Mouse (Mus musculus) ES-Bruce4 (cell line): ENCODE results near the gene Tra2a. TPM values are rescaled to one million over a fixed set of nuclear protein-coding genes. Genes with fewer than 3 reads are reported as not detected.
A peak's percentile ranks its signal among the peaks of the same experiment; 100 is the strongest.

Experiments
- H3K27ac ChIP-seq: 2 replicates; pipeline ENCODE4 v1.5.1; 2012; ENCODE audit warnings: low read length, inconsistent platforms; ENCODE audit not compliant: insufficient read depth
- H3K27me3 ChIP-seq: 2 replicates; pipeline ENCODE4 v1.6.1; 2012; ENCODE audit warnings: mild to moderate bottlenecking, low read length, inconsistent platforms; ENCODE audit not compliant: control insufficient read depth, poor library complexity, insufficient read depth, severe bottlenecking
- H3K36me3 ChIP-seq: 2 replicates; pipeline ENCODE4 v1.6.1; 2012; ENCODE audit warnings: inconsistent platforms, mild to moderate bottlenecking, low read length, moderate library complexity; ENCODE audit not compliant: control insufficient read depth, poor library complexity, insufficient read depth, severe bottlenecking
- H3K4me1 ChIP-seq: one replicate; pipeline ENCODE4 v1.8.1; 2011; ENCODE audit warnings: low read length; ENCODE audit not compliant: control insufficient read depth, insufficient read depth
- H3K4me3 ChIP-seq: 2 replicates; pipeline ENCODE4 v1.5.1; 2011; ENCODE audit warnings: low read depth, mild to moderate bottlenecking, low read length
- H3K9ac ChIP-seq: 2 replicates; pipeline ENCODE4 v1.6.1; 2012; ENCODE audit warnings: low read depth, mild to moderate bottlenecking, inconsistent platforms; ENCODE audit not compliant: poor library complexity, severe bottlenecking
- H3K9me3 ChIP-seq: replicated peaks from 2 replicates; pipeline ENCODE4 v1.6.1; 2012; ENCODE audit warnings: mild to moderate bottlenecking, low read length, inconsistent platforms; ENCODE audit not compliant: control insufficient read depth, poor library complexity, insufficient read depth, severe bottlenecking
- CTCF ChIP-seq: IDR thresholded peaks from one replicate; pipeline ENCODE4 v1.8.1; 2011; ENCODE audit warnings: low read depth, low read length
- EP300 ChIP-seq: IDR thresholded peaks from 2 replicates; pipeline ENCODE4 v1.6.1; 2011; ENCODE audit warnings: low read depth, low read length; ENCODE audit not compliant: insufficient read depth
- POLR2A ChIP-seq: IDR thresholded peaks from one replicate; pipeline ENCODE4 v1.8.1; 2011; ENCODE audit warnings: low read length; ENCODE audit not compliant: insufficient read depth
- polyA plus RNA-seq: library from polyadenylated mRNA; stranded (reverse); fragments of >200 nt; gene quantifications from 2 replicates; pipeline ENCODE4 v1.2.4, GENCODE M21; 2011; ENCODE audit warnings: low read depth; ENCODE audit not compliant: missing spikeins, insufficient read depth, insufficient read length

Gene Tra2a
- polyA plus RNA-seq, 1 experiment: 328 TPM

DNA sequence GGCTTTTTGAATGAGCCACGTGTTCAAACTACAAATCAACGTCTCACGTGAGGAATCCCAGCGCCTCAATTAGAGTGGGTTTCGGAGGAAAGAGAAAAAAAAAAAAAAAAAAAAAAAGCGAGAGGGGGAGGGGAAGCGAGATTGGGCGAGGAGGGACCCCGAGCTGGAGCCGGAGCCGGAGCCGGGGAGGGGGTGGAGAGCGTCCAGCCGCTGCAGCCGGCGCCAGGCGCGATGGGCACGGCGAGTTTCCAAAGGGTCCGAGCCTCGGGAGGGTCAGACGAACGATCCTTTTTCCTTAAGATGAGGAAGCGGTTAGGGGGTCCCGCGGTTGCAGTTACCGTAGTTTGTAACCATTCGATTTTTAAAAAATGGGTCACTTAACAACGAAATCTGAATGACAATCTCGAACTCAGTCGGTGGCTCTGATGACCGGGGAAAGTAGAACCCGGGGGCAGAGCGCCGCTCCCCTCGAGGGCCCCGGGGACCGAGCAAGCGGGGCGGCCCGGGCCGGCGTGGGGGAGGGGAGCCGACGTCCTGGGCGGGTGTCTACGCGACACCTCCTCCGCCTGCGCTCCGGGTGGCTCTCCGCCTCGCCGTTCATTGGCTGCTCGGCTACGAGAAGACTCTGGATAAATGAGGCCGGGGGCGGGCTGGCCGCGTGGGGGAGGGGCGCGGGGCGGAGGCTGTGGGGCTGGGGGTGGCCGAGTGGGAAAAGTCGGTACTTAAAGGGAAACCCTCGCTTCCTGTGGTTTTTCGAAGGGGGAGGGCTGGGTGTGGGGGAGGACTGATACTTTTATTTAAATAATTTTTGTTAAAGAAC, 48.7 kb downstream of the Tra2a start, which contains the start of gene Igf2bp3:
Igf2bp3 (minus strand) TSS at position 30 of the 820 bp plus-strand sequence.
- Histone ChIP-seq H3K4me3 (peak within 1 kb of the TSS; percentile 68), H3K9me3 (no peaks in the 10 kb centered on the region), H3K36me3 (no peaks in the 10 kb centered on the region), H3K9ac (peak within 1 kb of the TSS; percentile 99), H3K4me1 (no peaks in the 10 kb centered on the region), H3K27ac (peak within 1 kb of the TSS; percentile 92), H3K27me3 (peaks cover 3% of the 10 kb centered on the region; the same call in 1 of the 2 replicates)
- no peak for TF ChIP-seq CTCF
- TF ChIP-seq EP300: peak; percentile 32; the same call in 1 of the 2 replicates
- no peak for TF ChIP-seq POLR2A

DNA sequence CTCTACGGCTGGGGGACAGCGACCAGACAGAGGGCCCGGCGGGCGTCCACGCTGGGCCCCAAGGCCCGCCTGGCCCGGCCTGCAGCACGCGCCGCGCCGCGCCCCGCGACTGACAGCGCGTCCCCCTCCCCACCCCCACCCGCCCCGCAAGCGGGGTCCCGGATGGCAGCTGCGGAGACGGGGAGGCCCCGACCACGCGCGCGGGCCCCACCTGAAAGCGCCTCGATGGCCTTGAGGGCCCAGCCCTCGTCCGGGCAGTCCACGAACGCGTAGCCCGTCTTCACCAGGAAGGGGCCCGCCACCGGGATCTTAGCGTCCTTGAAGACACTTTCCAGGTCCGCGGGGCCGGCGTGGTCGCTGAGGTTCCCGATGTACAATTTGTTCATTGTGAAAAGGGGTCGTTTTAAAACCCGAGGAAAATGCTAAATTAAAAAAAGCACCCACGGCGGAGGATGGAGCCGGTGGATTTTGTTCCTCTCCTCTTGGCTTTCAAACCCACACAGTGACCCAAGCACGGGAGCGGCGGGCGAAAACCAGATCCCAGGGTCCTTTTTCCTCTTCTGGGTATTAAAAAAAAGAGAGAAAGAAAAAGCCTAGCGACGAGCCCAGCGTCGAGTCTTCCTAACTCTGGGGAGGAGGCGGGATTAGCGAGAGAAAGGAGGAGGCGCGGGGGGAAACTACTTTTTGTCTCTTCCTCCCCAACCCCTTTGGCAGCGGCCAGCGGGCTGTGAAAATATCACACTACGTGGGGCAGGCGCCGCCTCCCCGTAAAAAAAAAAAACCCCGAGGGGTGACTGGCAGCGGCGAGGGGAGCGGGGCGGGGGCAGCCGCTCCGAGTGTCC, 49.5 kb downstream of the Tra2a start:
- no peaks in the 10 kb centered on the region for H3K9me3 ChIP-seq
- no peak for TF ChIP-seq POLR2A
- no peak for TF ChIP-seq EP300
- no peak for TF ChIP-seq CTCF
- peak overlapping the region; percentile 92 for H3K27ac ChIP-seq
- no peaks in the 10 kb centered on the region for H3K36me3 ChIP-seq
- peak overlapping the region; percentile 99 for H3K9ac ChIP-seq
- H3K4me3 ChIP-seq: peak overlapping the region; percentile 66
- H3K4me1 ChIP-seq: no peaks in the 10 kb centered on the region
- peaks cover 2% of the 10 kb centered on the region; the same call in 1 of the 2 replicates for H3K27me3 ChIP-seq

DNA sequence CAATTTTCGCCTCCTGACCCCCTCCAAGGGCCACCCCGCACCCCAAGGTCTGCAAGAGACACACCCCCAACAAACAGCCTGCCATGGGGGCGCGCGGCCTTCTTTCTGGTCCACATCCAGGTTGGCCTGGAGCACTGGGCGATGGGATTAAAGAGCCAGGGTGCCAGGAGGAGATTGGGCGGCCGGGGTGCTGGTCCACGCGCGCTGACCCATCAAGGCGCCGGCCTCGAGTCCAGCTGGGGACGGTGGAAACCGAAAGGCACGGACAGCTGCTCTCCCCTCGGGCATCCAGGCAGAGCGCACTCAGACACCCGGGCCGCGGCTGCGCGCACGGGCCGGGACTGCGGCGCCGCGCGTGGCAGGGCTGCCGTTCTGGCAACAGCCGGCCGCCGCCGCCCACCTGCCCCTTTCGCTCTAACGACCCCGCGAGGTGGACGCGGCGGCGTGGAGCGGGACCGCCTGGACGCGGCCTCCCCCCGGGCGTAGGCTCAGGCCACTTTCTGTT, 50.2 kb downstream of the Tra2a start:
- no peaks in the 10 kb centered on the region for H3K9me3 ChIP-seq
- TF ChIP-seq CTCF: no peak
- TF ChIP-seq EP300: no peak
- no peak for TF ChIP-seq POLR2A
- no peak overlapping the region for H3K27ac ChIP-seq

DNA sequence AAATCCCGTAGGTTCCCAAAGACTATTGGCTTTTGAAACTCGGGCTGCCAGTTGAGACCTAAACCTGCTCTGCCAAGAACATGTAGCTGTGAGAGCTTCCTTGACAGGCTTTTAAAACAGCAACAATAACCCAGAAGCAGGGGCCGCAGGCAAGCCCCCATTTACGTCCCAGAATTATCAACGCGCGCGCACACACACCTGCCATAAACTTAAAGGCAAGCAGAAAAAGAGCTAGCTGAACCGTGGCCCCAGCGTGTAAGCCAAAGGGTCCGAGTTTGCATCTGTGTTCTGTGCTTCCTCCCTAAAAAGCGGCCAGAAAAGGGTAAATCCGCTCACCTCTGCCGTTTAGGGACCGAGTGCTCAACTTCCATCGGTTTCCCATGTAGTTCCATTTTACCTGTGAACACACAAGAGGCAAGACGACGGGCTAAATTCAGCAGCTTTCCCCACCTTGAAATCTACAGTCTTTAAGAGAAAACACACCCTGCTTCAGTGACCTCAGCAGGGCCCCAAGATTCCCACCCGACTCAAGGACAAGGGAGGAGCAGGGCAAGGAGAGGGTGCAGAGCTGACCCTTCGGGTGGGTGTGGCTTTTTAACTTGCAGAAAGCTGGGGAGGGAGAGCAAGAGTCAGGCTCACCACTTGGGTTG, 50.8 kb downstream of the Tra2a start:
- no peaks in the 10 kb centered on the region for H3K36me3 ChIP-seq
- peak overlapping the region; percentile 66 for H3K4me3 ChIP-seq
- H3K27ac ChIP-seq: 0 out of 2 replicates have a peak overlapping the region, but pooled peaks have one; percentile 27
- no peaks in the 10 kb centered on the region for H3K9me3 ChIP-seq
- H3K27me3 ChIP-seq: peaks cover 2% of the 10 kb centered on the region; the same call in 1 of the 2 replicates
- TF ChIP-seq CTCF (no peak), POLR2A (no peak), EP300 (0 out of 2 replicates have a peak, but pooled peaks have one; percentile 26)
- no peaks in the 10 kb centered on the region for H3K4me1 ChIP-seq
- peak overlapping the region; percentile 99 for H3K9ac ChIP-seq

More for the DNA sequence above, 50.2 kb downstream of the Tra2a start:
- peak overlapping the region; percentile 66 for H3K4me3 ChIP-seq
- H3K9ac ChIP-seq: peak overlapping the region; percentile 99
- H3K4me1 ChIP-seq: no peaks in the 10 kb centered on the region
- H3K36me3 ChIP-seq: no peaks in the 10 kb centered on the region
- peaks cover 2% of the 10 kb centered on the region; the same call in 1 of the 2 replicates for H3K27me3 ChIP-seq

DNA sequence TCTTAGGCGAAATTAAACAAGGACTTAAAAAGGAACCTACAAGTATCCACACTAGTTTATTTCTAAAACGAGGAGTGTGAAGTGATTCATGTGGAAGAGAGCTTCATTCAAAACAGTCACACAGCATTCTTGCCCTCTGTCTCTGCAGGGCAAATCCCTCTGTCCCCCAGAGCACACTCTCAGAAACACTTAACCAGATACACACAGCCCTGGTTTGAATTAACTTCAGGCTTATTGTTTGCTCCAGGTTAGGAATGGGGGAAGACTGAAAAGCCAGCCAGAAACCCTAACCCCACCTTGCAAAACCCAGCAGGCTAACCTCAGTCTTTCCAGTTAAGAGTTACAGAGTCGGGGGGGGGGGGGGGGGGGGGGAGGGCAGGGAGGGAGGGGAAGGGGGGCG, 51.7 kb downstream of the Tra2a start:
- TF ChIP-seq POLR2A (no peak), EP300 (no peak)
- Histone ChIP-seq H3K9me3 (no peaks in the 10 kb centered on the region), H3K36me3 (no peaks in the 10 kb centered on the region), H3K4me3 (no peak overlapping the region), H3K4me1 (no peaks in the 10 kb centered on the region), H3K27ac (no peak overlapping the region), H3K9ac (peak overlapping the region; percentile 99; the same call in 1 of the 2 replicates), H3K27me3 (peaks cover 2% of the 10 kb centered on the region; the same call in 1 of the 2 replicates)
